9 mouse cellular contexts compared by ENCODE assay signal in genomic region chr15:79952504-79953231, GRCm38 (mm10). TPM values are rescaled to one million over a fixed set of nuclear protein-coding genes. Genes with fewer than 3 reads are reported as not detected.
DNase-seq lines count a peak whose midpoint lies in the region; ATAC-seq lines count a peak whose summit lies in the region.
"Had no signal": no experiment of that assay in that cellular context is flagged by ENCODE, and none has a peak within 500 bp of the region (broad histone marks: within the 10 kb centered on the region; RNA-seq: fewer than 3 reads in every experiment).

No protein-coding gene starts in this region.

- no peak for DNase-seq in forebrain, embryonic 10.5 days (ENCODE audit: extremely low spot score, low spot score)
- DNase-seq in adrenal gland, postnatal 10 days = peak; percentile 88
- DNase-seq in lung, postnatal 10 days = peak; percentile 87
- no peak for DNase-seq in right cerebral cortex, postnatal 25 days
- DNase-seq in gastrocnemius, adult 18-20 months (ENCODE audit: low spot score) = no peak
- no peak for DNase-seq in liver

- H3K9ac ChIP-seq in forebrain, embryonic 15.5 days (replicated peaks) = no peak overlapping the region
- no peak overlapping the region for H3K9ac ChIP-seq in intestine, embryonic 15.5 days

- no peaks in the 10 kb centered on the region for H3K36me3 ChIP-seq in forebrain, embryonic 10.5 days (replicated peaks)
- H3K36me3 ChIP-seq in forebrain, embryonic 15.5 days = no peaks in the 10 kb centered on the region
- no peaks in the 10 kb centered on the region for H3K36me3 ChIP-seq in intestine, embryonic 15.5 days

- no peak overlapping the region for H3K4me2 ChIP-seq in forebrain, embryonic 15.5 days (replicated peaks)
- no peak overlapping the region for H3K4me2 ChIP-seq in intestine, embryonic 15.5 days (replicated peaks)

- 0 out of 2 replicates have a peak, but pooled peaks cover 18% of the 10 kb centered on the region for H3K27me3 ChIP-seq in forebrain, embryonic 10.5 days (ENCODE audit: poor library complexity, severe bottlenecking)
- no peaks in the 10 kb centered on the region for H3K27me3 ChIP-seq in forebrain, embryonic 15.5 days
- H3K27me3 ChIP-seq in intestine, embryonic 15.5 days (replicated peaks) = no peaks in the 10 kb centered on the region

- peak overlapping the region; percentile 82 for H3K27ac ChIP-seq in forebrain, embryonic 10.5 days
- no peak overlapping the region for H3K27ac ChIP-seq in forebrain, embryonic 15.5 days (replicated peaks)
- peak overlapping the region; percentile 17; the same call in 1 of the 2 replicates for H3K27ac ChIP-seq in intestine, embryonic 15.5 days

- no peaks in the 10 kb centered on the region for H3K9me3 ChIP-seq in forebrain, embryonic 10.5 days
- no peaks in the 10 kb centered on the region for H3K9me3 ChIP-seq in forebrain, embryonic 15.5 days
- no peaks in the 10 kb centered on the region for H3K9me3 ChIP-seq in intestine, embryonic 15.5 days

- 62% methylated on average over 11 of the region's 11 CpGs for WGBS in forebrain, embryonic 10.5 days
- WGBS in forebrain, embryonic 15.5 days = 49% methylated on average over 11 of the region's 11 CpGs
- 37% methylated on average over 11 of the region's 11 CpGs for WGBS in intestine, embryonic 15.5 days

- no peak overlapping the region for H3K4me3 ChIP-seq in forebrain, embryonic 10.5 days
- no peak overlapping the region for H3K4me3 ChIP-seq in forebrain, embryonic 15.5 days
- no peak overlapping the region for H3K4me3 ChIP-seq in intestine, embryonic 15.5 days (replicated peaks)
- H3K4me3 ChIP-seq: erythroblast, embryonic 14.5 days had no signal

- H3K4me1 ChIP-seq in forebrain, embryonic 10.5 days = peaks cover 46% of the 10 kb centered on the region
- H3K4me1 ChIP-seq in forebrain, embryonic 15.5 days = peaks cover 19% of the 10 kb centered on the region
- peaks cover 33% of the 10 kb centered on the region for H3K4me1 ChIP-seq in intestine, embryonic 15.5 days (replicated peaks)

- ATAC-seq in forebrain, embryonic 15.5 days (replicated peaks) = no peak
- no peak; the same call in 1 of the 2 replicates for ATAC-seq in intestine, embryonic 15.5 days

RNA-seq across cellular contexts. Expression of gene Cbx7, which starts 18.3 kb away (rescaled TPM):
- 2.8 and 3.9 TPM in 2 replicates for polyA plus RNA-seq in forebrain, embryonic 10.5 days (2016; fragmentation: Nextera tagmentation; extraction: Ambion mirVana)
- 3.6 TPM in 2 replicates for polyA plus RNA-seq in forebrain, embryonic 15.5 days (2015; fragmentation: Nextera tagmentation; extraction: Ambion mirVana)
- 10 to 100 TPM in 1 of 2 experiments, 1 to 10 TPM in 1; 8.1 to 11.1 TPM for total RNA-seq in adrenal gland, postnatal 10 days (2021)
- 3.9 and 4.6 TPM in 2 replicates for polyA plus RNA-seq in intestine, embryonic 15.5 days (2015; fragmentation: Nextera tagmentation; extraction: Ambion mirVana)
- total RNA-seq in gastrocnemius, adult 18-20 months (2021) = 10 to 100 TPM; 20.5 to 22.9 TPM

Comparison
In these comparisons a context has a peak if more than half of its experiments do, and no peak if none do; other contexts are left out.
1. DNase-seq: peak in adrenal gland, postnatal 10 days (single experiment) and lung, postnatal 10 days (single experiment); none in forebrain, embryonic 10.5 days (single experiment), right cerebral cortex, postnatal 25 days (single experiment), gastrocnemius, adult 18-20 months (single experiment) and liver (single experiment).